In the genomic region with DNA sequence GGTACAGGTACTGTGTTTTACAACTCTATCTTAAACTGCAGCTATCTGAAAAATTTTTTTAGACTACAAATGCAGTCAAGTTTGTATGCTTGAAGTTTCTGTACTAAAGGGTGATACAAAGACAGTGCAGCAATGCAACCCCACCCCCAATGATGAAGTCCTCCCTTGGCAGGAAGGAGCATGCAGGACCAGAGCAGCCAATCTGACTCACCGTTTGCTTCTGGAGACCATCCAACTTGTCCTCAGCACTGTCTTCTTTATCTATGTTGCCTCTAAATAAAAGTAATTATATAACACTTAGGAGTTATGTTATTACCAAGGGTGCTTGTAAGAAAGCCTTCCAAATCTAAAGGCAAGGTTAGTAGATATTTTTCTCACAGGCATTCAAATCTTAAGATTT, we compare ENCODE assay signal across 14 mouse cellular contexts.
DNase-seq lines count a peak whose midpoint lies in the region; ATAC-seq lines count a peak whose summit lies in the region.
"Had no signal": no experiment of that assay in that cellular context is flagged by ENCODE, and none has a peak within 500 bp of the region (broad histone marks: within the 10 kb centered on the region; RNA-seq: fewer than 3 reads in every experiment).

No protein-coding gene starts in this region.

- peak; percentile 24 to 46 for DNase-seq in heart, postnatal 10 days
- no peak for DNase-seq in heart, postnatal 25 days (ENCODE audit: low spot score)
- DNase-seq in urinary bladder, postnatal 14 days (ENCODE audit: low spot score) = peak; percentile 23
- no peak for DNase-seq in urinary bladder, postnatal 25 days (ENCODE audit: low spot score)
- DNase-seq in adrenal gland, postnatal 36 days = peak; percentile 61 to 66
- DNase-seq in skeletal muscle tissue, adult 2 months (ENCODE audit: low read depth, low spot score) = peak; percentile 61
- no peak for DNase-seq in hindbrain, embryonic 10.5 days (ENCODE audit: low spot score)
- no peak for DNase-seq in liver, embryonic 11.5 days (ENCODE audit: low spot score)
- DNase-seq: layer of hippocampus, adult 9-11 months; liver, postnatal 0 days had no signal

- no peak for ATAC-seq in liver, embryonic 11.5 days (replicated peaks; ENCODE audit: low FRiP score)
- ATAC-seq: liver, postnatal 0 days had no signal

- intact Hi-C loops in heart, postnatal 10 days (cut with DNase I) = no loop called here
- intact Hi-C loops in heart, postnatal 25 days (cut with DNase I) = no loop called here

- no peaks in the 10 kb centered on the region for H3K9me3 ChIP-seq in hindbrain, embryonic 10.5 days
- H3K9me3 ChIP-seq in liver, embryonic 11.5 days (ENCODE audit: control insufficient read depth, low read length) = no peaks in the 10 kb centered on the region
- H3K9me3 ChIP-seq: heart, embryonic 10.5 days; midbrain, embryonic 10.5 days had no signal

- no peaks in the 10 kb centered on the region for H3K27me3 ChIP-seq in hindbrain, embryonic 10.5 days (ENCODE audit: insufficient read depth, poor library complexity, severe bottlenecking)
- H3K27me3 ChIP-seq in liver, embryonic 11.5 days (replicated peaks; ENCODE audit: control insufficient read depth, insufficient read depth, low read length) = no peaks in the 10 kb centered on the region
- H3K27me3 ChIP-seq: CH12.LX had no signal

- H3K4me2 ChIP-seq in liver, embryonic 11.5 days = no peak overlapping the region
- H3K4me2 ChIP-seq: hindbrain, embryonic 14.5 days had no signal

- 98% methylated on average over 1 of the region's 1 CpGs for WGBS in hindbrain, embryonic 10.5 days
- 81% methylated on average over 1 of the region's 1 CpGs for WGBS in liver, embryonic 11.5 days

- no peak overlapping the region for H3K9ac ChIP-seq in liver, embryonic 11.5 days (ENCODE audit: low read depth, low read length)
- H3K9ac ChIP-seq: hindbrain, embryonic 14.5 days; liver, postnatal 0 days had no signal

- no peak overlapping the region for H3K4me3 ChIP-seq in hindbrain, embryonic 10.5 days
- no peak overlapping the region for H3K4me3 ChIP-seq in liver, embryonic 11.5 days (ENCODE audit: low read depth, low read length)
- H3K4me3 ChIP-seq: heart, embryonic 10.5 days; midbrain, embryonic 10.5 days had no signal

- H3K36me3 ChIP-seq in hindbrain, embryonic 10.5 days = peaks cover 97% of the 10 kb centered on the region
- H3K36me3 ChIP-seq in liver, embryonic 11.5 days (ENCODE audit: control insufficient read depth, insufficient read depth, low read length) = peaks cover 12% of the 10 kb centered on the region; the same call in 1 of the 2 replicates

- H3K4me1 ChIP-seq in hindbrain, embryonic 10.5 days (replicated peaks) = no peaks in the 10 kb centered on the region
- no peaks in the 10 kb centered on the region for H3K4me1 ChIP-seq in liver, embryonic 11.5 days (replicated peaks; ENCODE audit: control insufficient read depth, insufficient read depth, low read length)
- H3K4me1 ChIP-seq: heart, embryonic 10.5 days; midbrain, embryonic 10.5 days had no signal

- no peak overlapping the region for H3K27ac ChIP-seq in hindbrain, embryonic 10.5 days
- H3K27ac ChIP-seq in liver, embryonic 11.5 days (ENCODE audit: low read depth, low read length) = no peak overlapping the region
- H3K27ac ChIP-seq: heart, embryonic 10.5 days; hindbrain, embryonic 14.5 days; midbrain, embryonic 10.5 days had no signal

Comparison
In these comparisons a context has a peak if more than half of its experiments do, and no peak if none do; other contexts are left out.
1. DNase-seq: peak in heart, postnatal 10 days (2 of 2), urinary bladder, postnatal 14 days (single experiment), adrenal gland, postnatal 36 days (2 of 2) and skeletal muscle tissue, adult 2 months (single experiment); none in heart, postnatal 25 days (single experiment), urinary bladder, postnatal 25 days (single experiment), hindbrain, embryonic 10.5 days (single experiment) and liver, embryonic 11.5 days (single experiment).